Mouse (Mus musculus) heart, postnatal 14 days (tissue): ENCODE measurements at regions not wholly inside any gene's neighbourhood (a gene's known extent, or its start where the extent isn't known, plus 50 kb on each side); places are given as distances from the start of the nearest gene placed in this dataset.
A peak's percentile ranks its signal among the peaks of the same experiment; 100 is the strongest.

ENCODE experiments used
- DNase-seq, 2 experiments: peaks; one replicate each; pipeline ENCODE4 v3.0.0; 2021 to 2022
- intact Hi-C: fragments of 180-260 bp; cut with DNase I; formaldehyde crosslinking; loops from one replicate; pipeline ENCODE4 v1.15.1; 2025

DNA sequence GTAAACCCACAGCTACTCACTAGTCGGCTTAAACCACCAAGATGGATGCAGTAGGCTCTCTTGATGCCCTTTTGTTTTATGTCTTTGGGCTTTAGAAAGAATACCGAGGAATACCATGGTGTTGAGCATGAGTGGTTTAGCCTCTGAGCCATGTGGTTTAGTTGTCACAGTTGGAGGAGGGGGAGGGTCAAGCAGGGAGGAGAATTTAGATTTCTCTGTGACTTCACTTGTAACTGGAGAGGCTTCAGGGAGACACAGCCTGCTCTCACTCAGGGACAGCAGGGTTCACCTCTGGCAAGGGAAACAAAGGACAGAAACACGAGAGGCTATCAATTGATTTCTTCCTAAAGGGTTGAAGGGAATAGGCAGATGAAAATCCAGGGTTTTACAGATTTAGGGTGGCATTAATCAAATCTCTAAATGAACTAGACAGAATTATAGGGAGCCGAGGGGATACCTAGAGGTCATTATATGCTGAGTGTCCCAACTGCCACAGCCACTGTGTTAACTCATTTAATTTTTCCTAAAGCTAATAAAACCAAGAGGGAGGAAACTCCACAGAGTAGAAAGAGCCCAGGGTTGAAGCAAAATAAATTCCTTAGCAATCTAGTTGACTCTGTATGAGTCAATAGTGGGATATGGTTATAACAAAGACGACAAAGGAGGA lies 2113.7 kb upstream of the 5930422O12Rik start:
- DNase-seq, result no peak
- intact Hi-C loops, result no loop called here

DNA sequence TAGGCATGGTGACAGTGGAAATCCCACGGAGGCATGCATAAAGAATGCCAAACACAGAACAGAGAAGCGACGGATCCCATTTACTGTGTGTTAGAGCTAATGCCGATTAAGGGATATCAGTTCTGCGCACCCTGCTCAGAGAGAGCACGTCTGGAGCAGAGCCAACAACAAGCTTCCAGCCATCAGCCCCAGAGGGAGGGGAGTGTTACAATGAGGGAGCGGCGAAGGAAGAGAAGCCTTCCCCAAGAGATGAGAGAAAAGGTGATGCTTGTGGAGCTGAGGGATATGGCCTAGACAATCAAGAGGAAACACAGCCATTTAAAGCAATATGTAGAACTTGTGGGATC lies 2113.2 kb upstream of the 5930422O12Rik start:
- peak in 1 of 2 experiments; percentile 5 for DNase-seq
- intact Hi-C loops, result no loop called here

- intact Hi-C loops, result no loop called here
- no peak for DNase-seq
Measured at GRCm38 (mm10) chr8:31333545-31334297, 2094.8 kb upstream of the 5930422O12Rik start.

GRCm38 (mm10) chr8:31348504-31348903 lies 2080.0 kb upstream of the 5930422O12Rik start:
- no peak for DNase-seq

DNA sequence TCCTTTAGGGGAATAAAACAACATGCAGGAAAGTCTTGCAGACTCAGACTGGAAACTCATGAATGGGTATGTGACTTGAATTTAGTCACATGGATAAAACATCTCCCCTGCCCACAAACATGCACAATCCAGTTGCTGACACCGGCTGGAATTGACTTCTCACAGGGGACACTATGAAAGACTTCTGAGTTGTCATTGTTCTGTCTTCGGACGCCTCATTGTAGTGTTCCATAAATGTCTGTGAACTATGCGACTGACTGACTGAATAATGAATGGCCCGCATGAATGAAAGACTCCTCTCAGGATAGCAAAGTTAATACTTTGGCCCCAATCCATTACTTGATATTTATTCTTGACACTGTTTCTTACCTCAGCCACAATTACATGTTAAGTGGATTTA lies 2058.9 kb upstream of the 5930422O12Rik start:
- DNase-seq, result no peak
- intact Hi-C loops, result loop anchor here (10.0 kb wide), 1 partner anchor 635 kb away; no protein-coding TSS in a partner anchor

More at GRCm38 (mm10) chr8:31348504-31348903, 2080.0 kb upstream of the 5930422O12Rik start:
- intact Hi-C loops, result no loop called here

DNA sequence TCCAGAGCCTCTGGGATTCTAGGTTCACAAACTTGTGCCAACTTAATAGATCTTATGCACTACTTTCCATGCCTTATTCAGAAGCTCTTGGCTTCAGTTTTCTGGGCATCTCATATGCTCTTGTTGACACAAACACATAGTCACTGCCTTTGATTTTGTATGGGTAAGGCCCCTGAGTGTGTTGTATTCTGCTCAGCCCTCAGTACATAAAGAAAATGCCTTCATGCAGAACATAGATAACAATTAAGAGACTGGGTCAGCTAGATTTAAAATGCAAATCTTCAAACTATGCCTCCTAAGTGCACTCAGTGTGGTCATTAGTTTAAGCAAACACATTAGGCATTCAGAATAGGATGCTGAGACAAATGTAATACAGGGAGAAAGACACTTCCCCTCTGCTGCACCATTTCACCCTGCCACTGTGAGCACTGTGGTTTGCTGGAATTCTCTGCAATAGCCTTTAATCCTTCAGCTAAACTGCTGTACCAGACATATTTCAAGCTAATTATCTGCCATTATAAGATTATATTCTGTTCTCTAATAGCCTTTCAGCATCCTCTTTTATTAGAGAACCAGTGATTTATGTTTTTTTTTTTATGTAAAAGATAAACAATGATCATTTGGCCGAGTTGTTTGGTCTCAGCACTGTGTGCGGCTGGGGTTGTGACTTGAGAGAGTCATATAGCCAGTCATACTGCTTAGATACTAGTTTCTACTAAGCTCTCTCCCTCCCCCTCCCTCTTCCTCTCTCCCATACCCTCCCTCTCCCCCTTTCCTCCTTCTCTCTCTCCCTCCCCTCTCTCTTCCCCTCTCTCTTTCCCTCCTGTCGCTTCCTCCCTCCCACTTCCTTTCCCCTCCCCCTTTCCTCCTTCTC lies 2058.1 kb upstream of the 5930422O12Rik start:
- DNase-seq, result no peak
- intact Hi-C loops, result loop anchor here (10.0 kb wide), 1 partner anchor 634 kb away; no protein-coding TSS in a partner anchor

- intact Hi-C loops, result loop anchor here (10.0 kb wide), 1 partner anchor 633 kb away; no protein-coding TSS in a partner anchor
- DNase-seq, result no peak
Measured at GRCm38 (mm10) chr8:31371656-31372055, 2056.9 kb upstream of the 5930422O12Rik start.

- intact Hi-C loops, result loop anchor here (10.0 kb wide), 1 partner anchor 632 kb away; no protein-coding TSS in a partner anchor
Measured at GRCm38 (mm10) chr8:31372397-31372796, 2056.1 kb upstream of the 5930422O12Rik start.

DNA sequence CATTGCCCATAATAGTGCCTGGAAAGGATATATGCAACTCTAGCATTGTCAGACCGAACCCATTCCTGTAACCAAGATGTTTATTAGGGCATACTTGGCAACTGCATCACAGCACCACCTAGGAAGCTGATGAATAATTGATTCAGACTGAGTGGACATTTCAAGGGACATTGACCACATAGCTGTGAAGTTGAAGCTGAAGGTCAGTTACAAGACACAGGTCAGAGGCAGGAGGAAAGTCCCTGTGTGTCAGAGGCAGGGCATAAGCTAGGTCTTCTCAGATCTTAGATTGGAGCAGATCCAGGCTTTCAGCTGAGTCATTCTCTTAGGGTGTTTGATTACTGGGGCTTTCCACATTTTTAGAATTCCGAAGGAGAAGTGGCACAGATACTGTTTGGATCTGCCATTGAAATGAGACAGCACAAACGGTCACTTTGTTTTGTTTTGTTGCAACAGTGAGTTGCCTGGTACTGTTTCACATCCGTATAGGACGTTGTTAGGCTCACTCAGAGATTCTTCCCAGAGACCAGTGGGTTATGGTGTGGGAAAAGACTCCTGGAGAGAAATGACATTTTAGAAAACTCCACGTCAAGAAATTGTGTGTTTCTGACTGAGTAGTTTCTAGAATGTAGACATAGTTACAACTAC lies 2055.2 kb upstream of the 5930422O12Rik start:
- intact Hi-C loops, result loop anchor here (10.0 kb wide), 1 partner anchor 632 kb away; no protein-coding TSS in a partner anchor
- no peak for DNase-seq

More at GRCm38 (mm10) chr8:31372397-31372796, 2056.1 kb upstream of the 5930422O12Rik start:
- no peak for DNase-seq

GRCm38 (mm10) chr8:31377698-31378334 lies 2050.7 kb upstream of the 5930422O12Rik start:
- DNase-seq, result no peak

DNA sequence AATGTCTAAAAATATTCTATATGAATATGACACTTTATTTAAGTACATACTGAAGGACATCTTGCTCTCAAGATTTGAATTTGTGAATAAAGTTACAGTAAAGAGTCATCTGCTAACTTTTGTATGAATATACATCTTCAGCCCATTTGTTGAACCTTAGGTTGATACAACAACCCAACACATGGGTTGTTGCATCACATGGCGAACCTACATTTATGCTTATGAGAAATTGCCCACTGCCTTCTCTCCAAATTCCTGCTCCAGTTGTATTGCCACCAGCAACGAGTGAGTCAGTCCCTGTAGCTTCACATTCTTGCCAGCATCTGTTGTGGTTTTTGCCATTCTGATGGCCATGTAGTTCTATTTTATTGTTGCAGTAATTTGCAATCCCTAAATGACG lies 2023.7 kb upstream of the 5930422O12Rik start:
- intact Hi-C loops, result no loop called here
- no peak for DNase-seq

More at GRCm38 (mm10) chr8:31377698-31378334, 2050.7 kb upstream of the 5930422O12Rik start:
- intact Hi-C loops, result loop anchor here (10.0 kb wide), 1 partner anchor 627 kb away; no protein-coding TSS in a partner anchor

GRCm38 (mm10) chr8:31422241-31422640 lies 2006.3 kb upstream of the 5930422O12Rik start:
- no peak for DNase-seq
- intact Hi-C loops, result no loop called here

DNA sequence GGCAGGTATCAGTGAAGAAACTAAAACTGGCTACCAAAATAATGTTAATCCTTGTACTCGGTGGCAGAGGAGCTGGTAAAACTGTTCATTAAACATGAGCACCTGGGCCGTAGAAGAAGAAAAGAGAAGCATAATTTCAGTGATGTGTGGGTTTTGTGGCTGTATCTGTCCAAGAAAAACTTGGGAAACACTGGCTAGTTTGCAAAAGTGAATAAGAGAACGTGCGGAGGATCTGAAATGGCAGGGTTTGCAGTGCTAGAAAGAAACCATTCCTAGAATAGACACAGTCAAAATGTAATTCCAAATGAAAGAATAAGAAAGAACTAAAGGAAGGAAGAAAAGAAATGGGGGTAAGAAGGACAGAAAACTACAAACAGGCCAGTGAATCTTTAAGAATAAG lies 2000.8 kb upstream of the 5930422O12Rik start:
- DNase-seq, result no peak
- intact Hi-C loops, result no loop called here

GRCm38 (mm10) chr8:31436445-31437191 lies 1991.9 kb upstream of the 5930422O12Rik start:
- intact Hi-C loops, result no loop called here
- DNase-seq, result no peak

DNA sequence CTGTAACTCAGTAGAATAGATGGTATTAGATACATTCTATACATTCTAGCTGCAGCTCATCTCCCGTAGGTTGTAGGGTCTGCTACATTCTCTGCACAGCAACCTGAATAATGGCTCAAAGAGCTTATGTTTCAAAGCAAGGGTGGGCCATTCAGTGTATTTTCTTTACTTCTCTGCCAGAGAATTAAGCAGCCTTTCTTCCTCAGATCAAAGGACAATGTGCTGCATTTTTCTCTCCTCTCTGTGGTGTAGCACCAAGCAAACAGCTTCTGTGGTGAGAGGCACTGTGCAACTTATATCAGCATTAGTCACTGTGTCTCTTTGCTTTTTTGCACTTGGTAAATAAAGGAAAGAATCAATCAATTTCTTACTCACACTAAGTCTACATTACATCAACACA lies 1983.7 kb upstream of the 5930422O12Rik start:
- no peak for DNase-seq
- intact Hi-C loops, result no loop called here

DNA sequence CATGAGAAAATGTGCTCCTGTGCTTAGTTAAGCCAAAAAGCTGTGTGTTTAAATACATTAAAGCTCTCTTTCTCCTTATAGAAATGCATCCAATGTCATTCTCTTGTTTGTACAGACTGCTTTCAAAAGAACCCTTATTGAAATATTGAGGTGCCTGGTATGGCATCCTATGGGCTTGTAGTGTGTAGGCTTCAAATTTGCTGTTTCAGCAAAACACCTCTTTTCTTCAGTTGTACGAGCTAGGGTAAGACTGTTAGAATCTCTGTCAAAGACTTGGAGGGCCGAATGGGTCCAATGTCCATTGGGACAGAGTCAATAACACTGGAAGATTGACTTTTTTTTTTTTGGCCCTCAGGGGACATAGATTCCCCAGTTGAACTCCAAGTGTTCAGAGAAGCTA lies 1980.5 kb upstream of the 5930422O12Rik start:
- intact Hi-C loops, result no loop called here
- DNase-seq, result no peak

GRCm38 (mm10) chr8:31454736-31455391 lies 1973.6 kb upstream of the 5930422O12Rik start:
- DNase-seq, result no peak
- intact Hi-C loops, result no loop called here

GRCm38 (mm10) chr8:31460349-31460748 lies 1968.2 kb upstream of the 5930422O12Rik start:
- DNase-seq, result peak; percentile 2 to 34
- intact Hi-C loops, result no loop called here
